Mouse (Mus musculus): Measurements from ENCODE around the gene Syt11.
"Not testable (repeated sequence)": the region's sequence is repeated elsewhere in the genome, so short reads cannot be mapped to it uniquely, and the experiment has no call there.

The Syt11 gene

DNA sequence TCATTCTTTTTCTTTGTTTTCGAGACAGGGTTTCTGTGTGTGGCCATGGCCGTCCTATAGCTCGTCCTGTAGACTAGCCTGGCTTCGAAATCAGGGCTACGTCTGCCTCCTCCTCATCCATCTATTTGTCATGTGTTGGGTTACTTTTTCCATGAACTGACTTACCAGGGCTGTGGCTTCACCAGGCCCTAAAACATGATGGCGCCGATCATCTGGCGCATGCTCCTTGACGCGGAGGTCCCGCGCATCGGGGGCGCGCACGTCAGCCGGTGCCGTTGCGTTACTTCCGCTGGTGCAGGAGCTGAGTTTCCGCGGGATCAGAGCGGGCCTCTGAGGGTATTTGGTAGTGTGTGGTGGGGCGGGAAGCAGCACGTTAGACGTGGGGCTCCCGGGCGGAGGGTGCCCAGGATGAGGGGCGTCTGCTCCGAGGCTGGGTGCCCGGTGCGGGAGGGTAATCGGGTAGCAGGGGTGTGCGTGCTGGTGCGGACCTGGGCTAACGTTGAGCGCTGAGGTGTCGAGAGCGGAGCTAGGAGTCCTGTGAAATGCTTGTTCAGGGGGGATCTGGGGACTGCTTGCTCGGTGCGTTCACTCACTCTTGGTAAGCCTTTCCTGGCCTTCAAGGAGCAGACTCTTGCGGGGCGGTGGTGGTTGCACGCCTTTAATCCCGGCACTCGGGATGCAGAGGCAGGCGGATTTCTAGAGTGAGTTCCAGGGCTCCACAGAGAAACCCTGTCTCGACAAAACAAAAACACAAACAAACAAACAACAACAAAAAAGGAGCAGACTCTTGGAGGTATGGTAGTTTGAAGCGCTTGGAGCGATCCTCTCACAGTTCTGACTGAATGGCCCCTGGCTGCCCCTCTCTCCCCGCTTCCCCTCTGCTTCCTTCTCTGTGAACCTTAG, at the start of gene Syt11:
Gene Syt11 (minus strand): TSS at position 226 of the 903 bp plus-strand sequence.
- peak; percentile 18 to 32 for DNase-seq (ENCODE audit: low read depth in 2 of 2, low spot score in 2 of 2)

DNA sequence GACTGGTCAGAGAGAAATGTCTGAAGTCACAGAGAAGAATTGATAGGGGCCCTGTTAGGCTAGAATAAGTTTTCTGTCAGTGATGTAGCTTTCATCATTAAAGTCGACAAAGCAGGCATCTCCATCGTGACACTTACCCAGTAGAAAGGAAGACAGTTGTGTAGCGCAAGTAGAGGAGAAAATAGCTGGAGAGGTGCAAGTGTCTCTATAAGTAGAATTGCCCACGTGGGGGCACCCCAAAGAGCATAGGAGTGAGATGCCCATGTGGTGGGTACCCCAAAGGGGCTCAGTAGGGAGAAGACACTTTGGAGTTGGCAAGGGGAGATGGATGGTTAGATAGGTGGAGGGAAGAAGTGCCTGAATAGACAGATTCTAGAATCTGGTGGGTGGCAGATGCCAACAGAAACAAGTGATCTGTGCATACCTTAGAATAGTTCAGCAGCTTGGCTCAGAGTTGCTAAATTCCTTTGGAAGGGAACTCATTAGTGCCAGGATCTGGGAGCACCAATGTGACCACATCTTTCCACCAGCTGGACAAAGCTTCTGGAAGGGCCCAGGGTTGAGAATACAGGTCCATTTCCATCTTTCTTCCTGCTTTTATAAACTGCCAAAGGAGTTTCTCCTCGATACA, 29.1 kb upstream of the Syt11 start:
- DNase-seq (ENCODE audit: low read depth in 2 of 2, low spot score in 2 of 2) = no peak

DNA sequence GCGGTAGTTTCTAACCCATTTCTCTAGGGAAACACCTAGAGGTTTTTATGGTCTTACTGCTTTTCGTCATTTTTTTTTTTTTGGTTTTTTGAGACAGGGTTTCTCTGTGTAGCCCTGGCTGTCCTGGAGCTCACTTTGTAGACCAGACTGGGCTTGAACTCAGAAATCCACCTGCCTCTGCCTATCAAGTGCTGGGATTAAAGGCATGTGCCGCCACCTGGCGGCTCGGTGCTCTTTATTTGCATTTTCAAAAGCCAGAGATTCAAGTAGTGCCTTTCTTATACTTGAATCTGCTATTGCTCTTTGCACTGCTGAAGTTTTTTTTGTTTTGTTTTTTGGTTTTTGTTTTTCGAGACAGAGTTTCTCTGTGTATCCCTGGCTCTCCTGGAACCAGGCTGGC, 22.5 kb upstream of the Syt11 start:
- not testable (repeated sequence) for DNase-seq (ENCODE audit: low read depth in 2 of 2, low spot score in 2 of 2)

DNA sequence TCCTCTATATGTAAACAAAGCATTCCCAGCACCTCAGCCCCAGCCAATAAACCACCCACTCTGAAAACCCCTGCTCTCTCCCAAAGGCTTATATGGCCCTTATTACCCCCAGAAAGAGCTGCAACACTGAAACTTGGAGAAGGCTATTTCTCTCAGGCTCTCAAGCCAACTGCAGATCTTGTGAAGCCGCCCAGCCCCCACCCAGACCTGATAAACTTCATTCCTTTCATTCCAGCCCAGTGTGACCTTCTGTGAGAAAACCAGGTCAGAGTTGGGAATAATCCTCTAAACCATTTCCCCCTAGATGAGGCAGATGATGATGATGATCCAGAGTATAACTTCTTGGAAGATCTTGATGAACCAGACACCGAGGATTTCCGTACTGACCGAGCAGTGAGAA, 13.1 kb upstream of the Syt11 start:
- DNase-seq (ENCODE audit: low read depth in 2 of 2, low spot score in 2 of 2) = not testable (repeated sequence)

DNA sequence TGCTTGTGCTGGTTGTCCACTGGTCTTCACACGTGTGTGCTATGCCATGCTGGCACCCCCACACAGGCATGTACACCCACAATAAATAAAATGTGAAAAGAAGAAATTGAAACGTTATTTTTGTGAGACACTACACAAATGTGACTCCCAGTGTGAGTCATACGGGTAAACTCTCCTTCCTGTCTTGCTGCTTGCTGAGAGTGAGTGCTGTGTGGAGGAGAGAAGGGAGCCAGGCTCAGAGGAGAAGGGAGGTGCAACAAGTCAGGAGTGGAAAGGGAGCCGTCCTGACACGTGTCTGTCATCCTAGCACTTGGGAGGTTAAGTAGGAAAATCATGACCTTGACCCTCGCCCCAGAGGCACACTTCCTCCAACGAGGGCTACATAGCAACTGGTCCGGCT, 11.8 kb upstream of the Syt11 start:
- not testable (repeated sequence) for DNase-seq (ENCODE audit: low read depth in 2 of 2, low spot score in 2 of 2)

DNA sequence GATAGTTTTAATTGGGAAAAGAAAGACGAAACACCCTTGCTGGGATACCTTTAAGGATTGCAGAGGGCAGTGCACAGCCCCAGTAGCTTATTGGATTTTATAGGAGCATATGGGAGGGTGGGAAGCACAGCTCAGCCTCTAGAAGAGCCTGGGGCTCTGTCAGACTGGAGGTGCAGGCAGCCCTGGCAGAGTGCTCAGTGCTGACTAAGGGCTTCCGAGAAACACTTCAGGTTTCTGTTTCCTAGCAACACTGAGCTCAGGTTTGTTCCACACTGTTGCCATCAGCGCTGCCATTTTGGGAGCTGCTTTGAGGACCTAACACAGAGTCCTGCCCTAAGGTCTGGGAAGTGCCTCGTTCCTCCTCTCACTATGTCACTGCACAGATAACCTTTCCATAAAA, 11.4 kb upstream of the Syt11 start:
- DNase-seq (ENCODE audit: low read depth in 2 of 2, low spot score in 2 of 2) = not testable (repeated sequence)

DNA sequence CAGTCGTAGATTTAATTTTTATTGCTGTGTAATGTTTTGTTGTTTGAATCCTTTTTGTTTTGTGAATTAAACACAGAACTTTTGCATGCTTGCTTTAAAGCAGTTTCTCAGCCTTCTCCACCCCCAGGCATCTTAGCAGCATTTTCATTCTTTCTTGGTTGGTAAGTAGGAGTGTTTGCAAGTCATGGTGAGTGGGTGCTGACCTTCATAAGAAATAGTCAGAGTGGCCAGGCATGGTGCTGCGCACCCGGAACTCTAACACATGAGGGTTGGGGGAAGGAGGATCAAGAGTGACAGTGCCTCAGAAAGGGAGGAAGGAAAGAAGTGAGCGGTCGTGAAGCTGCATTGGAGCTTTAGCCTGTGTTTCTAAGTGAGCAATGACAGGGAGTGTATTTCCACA, 9.9 kb upstream of the Syt11 start:
- DNase-seq (ENCODE audit: low read depth in 2 of 2, low spot score in 2 of 2) = no peak

DNA sequence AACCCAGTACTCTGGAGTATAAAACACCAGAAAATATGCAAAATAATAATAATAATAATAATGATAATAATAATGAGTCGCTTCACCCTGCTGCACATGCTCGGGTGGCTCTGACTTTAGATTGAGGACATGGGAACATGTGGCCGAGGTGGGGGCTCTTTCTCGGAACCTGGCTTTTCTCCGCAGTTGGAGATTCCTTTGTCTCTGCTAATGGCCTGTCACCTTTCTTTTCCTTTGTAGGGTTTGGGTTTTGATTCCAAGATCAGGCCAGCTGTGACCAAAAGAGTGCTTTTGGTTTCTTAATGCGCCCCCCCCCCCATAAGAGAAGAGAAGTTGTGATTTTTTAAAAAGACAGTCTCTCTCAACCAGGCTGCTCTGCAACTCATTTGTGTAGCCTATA, 1.8 kb downstream of the Syt11 start:
- DNase-seq (ENCODE audit: low read depth in 2 of 2, low spot score in 2 of 2) = not testable (repeated sequence)

DNA sequence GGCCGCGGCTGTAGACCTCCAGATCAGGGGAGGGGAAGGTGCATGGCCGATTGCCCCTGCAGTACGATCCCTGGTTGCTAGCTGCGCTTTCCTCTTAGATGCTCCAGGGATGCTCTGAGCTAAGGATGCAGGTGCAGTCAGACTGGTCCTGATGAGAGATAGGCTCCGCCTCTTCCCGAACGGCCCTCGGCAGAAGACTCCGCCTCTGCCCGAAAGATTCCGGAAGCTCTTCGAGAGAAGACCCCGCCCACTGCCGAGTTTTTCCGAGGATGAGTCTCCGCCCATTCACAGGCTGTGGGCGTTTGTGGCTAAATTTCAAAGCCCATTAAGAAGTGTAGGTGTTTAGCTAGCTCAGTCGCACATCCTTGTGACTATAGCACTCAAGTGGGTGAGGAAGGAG, 2.6 kb downstream of the Syt11 start:
- DNase-seq (ENCODE audit: low read depth in 2 of 2, low spot score in 2 of 2) = peak; percentile 83 to 91

DNA sequence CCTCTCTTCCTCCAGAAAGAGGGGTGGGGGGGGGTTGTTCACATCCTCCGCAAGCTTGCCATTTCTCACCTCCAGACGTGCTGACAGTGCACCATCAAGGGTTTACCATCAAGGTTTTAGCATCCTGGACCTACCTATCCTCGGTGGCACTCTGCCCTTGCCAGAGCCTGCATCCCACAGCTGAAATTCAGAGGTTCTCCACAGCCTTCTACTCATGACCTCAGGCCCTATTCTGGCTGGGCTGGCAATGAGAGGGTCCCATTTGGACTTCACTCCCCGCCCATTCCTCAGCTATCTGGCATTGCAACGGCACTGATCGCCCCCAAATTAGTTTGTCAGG, 3.1 kb downstream of the Syt11 start:
- not testable (repeated sequence) for DNase-seq (ENCODE audit: low read depth in 2 of 2, low spot score in 2 of 2)

DNA sequence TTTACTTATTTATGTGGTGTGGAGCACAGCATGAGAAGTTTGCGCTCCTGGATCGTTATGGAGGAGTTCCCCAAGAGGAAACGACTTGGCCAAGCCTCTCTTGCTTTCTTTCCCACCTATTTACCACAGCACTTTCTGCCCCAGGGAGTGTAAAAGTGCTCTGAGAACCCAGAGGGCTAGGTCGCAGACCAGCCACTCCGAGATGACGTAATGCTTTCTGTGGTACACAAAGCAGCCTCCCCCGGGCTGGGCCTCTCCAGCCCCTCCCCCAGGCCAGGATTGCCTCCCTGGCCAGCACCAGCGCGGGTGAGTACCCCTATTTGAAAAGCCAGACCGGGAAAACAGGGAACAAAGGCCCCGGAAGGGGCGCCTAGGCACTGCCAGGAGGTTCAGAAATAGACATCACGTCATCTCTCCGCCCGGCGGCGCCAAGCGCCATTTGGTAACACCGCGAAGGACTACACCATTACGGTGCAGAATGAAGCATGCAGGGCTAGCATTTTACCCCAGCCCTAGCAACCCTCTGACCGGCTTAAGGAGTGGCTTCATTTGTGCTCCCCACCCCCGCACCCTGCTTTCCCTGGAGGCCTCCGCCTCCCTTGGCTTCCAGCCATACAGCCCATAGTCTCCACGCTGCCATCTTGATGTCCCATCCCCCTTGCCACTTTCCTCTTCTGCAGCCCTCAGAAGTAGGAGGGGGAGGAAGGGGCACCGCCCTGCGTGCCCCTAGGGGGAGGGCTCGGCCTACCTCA, 3.6 kb downstream of the Syt11 start:
- peak; percentile 12 to 44 for DNase-seq (ENCODE audit: low read depth in 2 of 2, low spot score in 2 of 2)

DNA sequence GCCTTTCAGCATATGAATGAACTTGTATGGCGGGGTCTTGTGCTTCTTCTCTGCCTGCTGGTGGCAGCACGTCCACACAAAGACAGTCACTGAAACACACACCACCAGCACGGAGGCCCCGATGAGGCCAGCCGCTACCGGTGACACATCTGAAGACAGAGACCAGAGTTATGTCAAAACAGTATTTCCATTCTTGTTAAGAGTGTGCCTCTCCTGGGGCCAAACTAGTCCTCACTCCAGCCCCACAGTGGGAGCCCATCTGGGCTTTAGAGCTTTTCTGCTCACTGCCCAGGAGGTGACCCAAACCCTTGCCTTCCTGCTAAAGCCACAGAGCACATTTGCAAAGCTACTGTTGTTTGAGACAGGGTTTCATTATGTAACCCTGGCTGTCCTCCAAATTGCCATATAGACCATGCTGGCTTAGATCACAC, 12.5 kb downstream of the Syt11 start:
- no peak for DNase-seq (ENCODE audit: low read depth in 2 of 2, low spot score in 2 of 2)

DNA sequence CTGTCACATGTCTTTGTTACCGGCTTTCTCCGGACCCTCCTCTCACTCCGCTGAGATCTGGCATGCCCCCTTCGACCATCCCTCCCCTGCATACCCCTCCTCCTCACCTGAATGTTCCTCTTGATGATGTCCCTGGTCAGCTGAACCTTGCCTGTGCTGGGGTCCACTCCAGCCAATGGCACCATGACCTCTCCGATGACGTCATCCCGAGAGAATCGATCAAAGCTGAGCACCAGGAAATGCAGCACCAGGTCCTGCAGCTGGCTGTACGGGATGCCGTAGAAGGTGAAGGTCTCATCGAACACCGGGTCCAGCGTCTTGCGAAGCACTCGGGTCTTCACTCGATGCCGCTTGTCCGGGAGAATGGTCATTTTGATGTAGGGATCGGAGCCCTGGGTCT, 13.3 kb downstream of the Syt11 start:
- no peak for DNase-seq (ENCODE audit: low read depth in 2 of 2, low spot score in 2 of 2)

DNA sequence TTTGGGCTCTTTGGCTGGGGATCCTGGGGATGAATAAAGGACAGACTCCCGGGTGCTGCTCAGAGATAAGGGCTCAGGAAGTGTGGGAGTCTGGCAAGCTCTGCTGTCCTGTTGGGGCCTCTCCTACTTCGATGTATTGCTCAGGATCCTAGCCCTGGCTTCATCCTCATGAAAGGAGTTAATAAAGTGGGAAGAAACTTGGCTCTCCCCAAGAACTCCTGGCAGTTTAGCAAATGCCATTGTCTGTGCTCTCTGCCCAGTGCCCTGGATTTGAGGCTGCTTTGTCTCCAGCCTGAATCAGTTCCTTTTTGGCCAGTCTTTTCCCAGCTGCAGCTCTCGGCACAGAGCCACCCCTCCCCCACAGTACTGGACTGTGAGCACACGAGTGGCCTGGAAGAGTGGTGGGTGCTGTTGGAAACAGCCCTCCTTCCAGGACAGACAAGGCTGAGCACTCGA, 16.9 kb downstream of the Syt11 start:
- no peak for DNase-seq (ENCODE audit: low read depth in 2 of 2, low spot score in 2 of 2)

DNA sequence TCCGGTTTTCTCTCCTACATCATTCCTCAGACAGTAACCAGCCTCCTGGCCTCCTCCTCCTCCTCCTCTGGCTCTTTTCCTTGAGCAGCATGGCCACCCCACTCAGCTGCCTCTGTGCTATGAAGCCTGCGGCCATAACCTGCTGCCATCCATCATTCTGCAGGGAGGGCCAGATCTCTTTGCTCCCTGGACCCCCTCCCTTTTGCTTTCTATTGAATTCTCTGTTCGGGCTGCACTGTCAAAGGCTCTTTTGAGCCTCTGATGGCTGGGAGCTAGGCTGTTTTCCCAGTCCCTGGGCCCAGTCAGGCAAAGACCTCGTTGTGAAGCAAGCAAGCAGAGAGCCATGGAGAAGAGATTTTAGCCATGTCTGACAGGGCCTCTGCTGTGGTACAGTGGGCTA, 18.7 kb downstream of the Syt11 start:
- no peak for DNase-seq (ENCODE audit: low read depth in 2 of 2, low spot score in 2 of 2)

DNA sequence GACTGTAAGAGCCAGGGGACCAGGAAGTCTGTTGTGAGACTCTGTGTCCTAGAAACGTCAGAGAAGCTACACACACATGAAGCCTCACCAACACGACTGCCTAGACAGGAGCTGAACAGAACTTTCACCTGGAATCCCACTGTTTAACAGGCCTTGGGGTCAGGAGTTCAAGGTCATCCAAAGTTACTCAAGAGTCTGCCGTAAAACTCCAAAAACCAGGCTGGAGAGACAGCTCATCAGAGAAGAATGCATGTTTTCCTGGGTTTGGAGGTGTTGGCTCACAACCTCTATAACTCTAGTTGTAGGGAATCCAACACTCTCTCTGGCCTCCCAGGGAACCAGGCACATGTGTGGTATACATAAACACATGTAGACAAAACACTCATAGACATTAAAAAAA, 19.4 kb downstream of the Syt11 start:
- no peak for DNase-seq (ENCODE audit: low read depth in 2 of 2, low spot score in 2 of 2)

DNA sequence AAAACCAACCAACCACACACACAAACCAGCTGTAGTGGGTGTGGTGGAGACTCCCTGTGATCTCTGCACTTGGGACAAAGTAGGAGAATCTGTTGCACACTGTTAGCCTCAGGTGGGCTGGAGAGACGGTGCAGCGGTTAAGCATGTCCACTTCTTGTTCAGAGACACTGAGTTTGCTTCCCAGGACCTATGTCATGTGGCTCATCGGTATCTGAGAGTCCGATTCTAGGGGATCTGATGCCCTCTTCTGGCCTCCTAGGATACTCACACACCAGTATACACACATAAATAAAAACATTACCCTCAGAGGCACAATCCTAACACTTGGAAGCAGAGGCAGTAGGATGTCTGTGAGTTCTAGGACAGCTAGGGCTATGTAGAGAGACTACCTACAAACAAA, 20.7 kb downstream of the Syt11 start:
- no peak for DNase-seq (ENCODE audit: low read depth in 2 of 2, low spot score in 2 of 2)

DNA sequence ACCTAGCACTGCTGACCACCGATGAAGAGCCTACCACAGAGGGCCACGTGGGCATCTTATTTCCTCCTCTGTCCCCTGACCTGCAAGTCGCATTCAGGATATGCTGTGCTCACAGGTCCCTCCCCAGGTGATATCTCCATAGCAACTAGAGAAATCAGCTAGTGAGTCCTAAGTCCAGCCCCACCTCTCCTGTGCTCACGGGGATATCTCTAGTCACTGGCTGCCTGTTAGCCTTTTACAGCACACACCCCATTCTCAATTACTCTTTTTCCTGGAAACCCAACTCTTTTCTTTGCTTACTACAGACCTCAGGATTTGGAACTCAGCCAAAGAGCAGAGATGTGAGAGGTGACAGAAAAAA, 28.1 kb downstream of the Syt11 start:
- DNase-seq (ENCODE audit: low read depth in 2 of 2, low spot score in 2 of 2) = no peak

DNA sequence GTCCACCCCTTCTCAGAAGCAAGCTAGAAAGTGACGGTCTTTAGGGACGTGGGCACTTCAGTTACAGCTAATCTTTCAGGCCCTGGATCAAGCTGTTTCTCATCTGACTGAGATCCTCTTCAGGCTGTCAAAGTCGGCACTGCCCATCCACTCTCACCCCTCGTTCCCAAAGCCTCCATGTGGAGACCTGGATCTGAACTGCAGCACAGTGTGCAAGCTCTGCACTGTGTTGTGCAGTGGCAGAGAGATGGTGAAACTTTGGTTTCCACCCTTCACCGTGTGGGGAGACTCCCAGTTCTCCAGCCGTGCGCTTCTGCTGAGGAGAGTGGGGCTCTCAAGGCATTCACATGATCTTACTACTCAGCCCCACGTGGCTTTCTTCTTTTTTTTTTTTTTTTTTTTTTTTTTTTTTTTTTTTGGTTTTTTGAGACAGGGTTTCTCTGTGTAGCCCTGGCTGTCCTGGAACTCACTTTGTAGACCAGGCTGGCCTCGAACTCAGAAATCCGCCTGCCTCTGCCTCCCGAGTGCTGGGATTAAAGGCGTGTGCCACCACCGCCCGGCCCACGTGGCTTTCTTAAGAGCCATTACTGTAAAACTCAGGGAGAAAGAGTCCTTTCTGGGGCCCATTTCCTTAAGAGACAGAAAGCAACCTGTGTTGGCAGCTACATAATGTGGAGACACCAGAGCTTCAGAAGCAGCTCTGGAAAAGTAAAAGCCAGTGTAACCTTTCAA, 28.7 kb downstream of the Syt11 start:
- DNase-seq (ENCODE audit: low read depth in 2 of 2, low spot score in 2 of 2) = no peak

DNA sequence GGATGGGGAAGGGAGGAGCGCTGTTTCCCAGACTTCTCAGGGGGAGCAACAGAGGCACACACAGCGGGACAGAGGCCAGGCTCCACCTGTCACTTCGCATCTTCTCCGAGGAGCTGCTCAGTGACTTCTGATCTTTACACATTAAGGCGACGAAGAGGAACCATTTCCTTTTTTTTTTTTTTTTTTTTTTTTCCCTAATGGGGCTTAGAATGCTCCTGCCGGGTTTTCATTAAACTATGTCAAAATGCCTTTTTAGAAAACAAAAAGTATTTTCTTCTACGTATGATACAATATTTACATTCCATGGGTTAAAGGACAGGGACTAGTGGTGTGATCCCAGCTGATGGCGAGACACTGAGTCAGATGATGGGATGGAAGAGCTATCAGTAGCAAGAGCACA, 29.4 kb downstream of the Syt11 start:
- no peak for DNase-seq (ENCODE audit: low read depth in 2 of 2, low spot score in 2 of 2)

DNA sequence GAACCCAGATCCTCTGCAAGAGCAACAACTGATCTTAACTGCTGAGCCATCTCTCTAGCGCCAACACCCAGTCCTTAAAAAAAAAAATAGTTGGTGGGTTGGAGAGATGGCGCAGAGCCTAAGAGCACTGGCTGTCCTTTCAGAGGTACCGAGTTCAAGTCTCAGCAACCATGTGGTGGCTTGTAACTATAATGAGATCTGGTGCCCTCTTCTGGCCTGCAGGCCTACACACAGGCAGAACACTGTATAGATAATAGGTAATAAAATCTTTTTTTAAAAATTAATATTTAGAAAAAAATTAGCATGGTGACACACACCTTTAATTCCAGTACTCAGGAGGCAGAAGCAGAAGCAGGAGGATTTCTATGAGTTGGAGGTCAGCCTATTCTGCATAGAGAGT, 34.8 kb downstream of the Syt11 start:
- DNase-seq (ENCODE audit: low read depth in 2 of 2, low spot score in 2 of 2) = no peak
